Mouse (Mus musculus) hindbrain, embryonic 16.5 days (tissue): ENCODE data around the gene Papolb. TPM values are rescaled to one million over a fixed set of nuclear protein-coding genes. Genes with fewer than 3 reads are reported as not detected.

Experiments used
- ATAC-seq: fragments of 200-750 bp; cut with Nextera tagmentation; 2 replicates; pipeline ENCODE4 v1.8.0; 2017; ENCODE audit warnings: moderate TSS enrichment, moderate library complexity
- H3K27ac ChIP-seq: fragments of 300-500 bp; sonication (generic); 2 replicates; pipeline ENCODE4 v1.5.1; 2014; ENCODE audit warnings: low read depth, mild to moderate bottlenecking, control low read depth, low read length, moderate library complexity
- H3K27me3 ChIP-seq: fragments of 300-500 bp; sonication (generic); replicated peaks from 2 replicates; pipeline ENCODE4 v1.6.1; 2014; ENCODE audit warnings: low read length; ENCODE audit not compliant: control insufficient read depth, insufficient read depth
- H3K36me3 ChIP-seq: fragments of 300-500 bp; sonication (generic); 2 replicates; pipeline ENCODE4 v1.6.1; 2014; ENCODE audit warnings: mild to moderate bottlenecking, low read length, moderate library complexity, mixed read lengths; ENCODE audit not compliant: control insufficient read depth, insufficient read depth
- H3K4me1 ChIP-seq: fragments of 300-500 bp; sonication (generic); 2 replicates; pipeline ENCODE4 v1.6.1; 2014; ENCODE audit warnings: low read depth, low read length; ENCODE audit not compliant: control insufficient read depth, insufficient read depth
- H3K4me2 ChIP-seq: fragments of 300-500 bp; sonication (generic); 2 replicates; pipeline ENCODE4 v1.6.1; 2014; ENCODE audit warnings: mild to moderate bottlenecking, low read length, control low read depth, moderate library complexity
- H3K4me3 ChIP-seq: fragments of 300-500 bp; sonication (generic); 2 replicates; pipeline ENCODE4 v1.5.1; 2014; ENCODE audit warnings: mild to moderate bottlenecking, low read length, control low read depth, moderate library complexity
- H3K9ac ChIP-seq: fragments of 300-500 bp; sonication (generic); 2 replicates; pipeline ENCODE4 v1.6.1; 2014; ENCODE audit warnings: low read depth, mild to moderate bottlenecking, control low read depth, low read length, moderate library complexity
- H3K9me3 ChIP-seq: fragments of 300-500 bp; sonication (generic); 2 replicates; pipeline ENCODE4 v1.6.1; 2014; ENCODE audit warnings: mild to moderate bottlenecking, low read length, moderate library complexity; ENCODE audit not compliant: control insufficient read depth
- WGBS: fragments of 180-500 bp; shearing (Covaris S2); extraction: QIAGEN DNeasy Blood & Tissue Kit; methylation state at CpG from one replicate; pipeline ENCODE4 v1.1.7; 2014; 5-methylcytosine and 5-hydroxymethylcytosine counted together
- polyA plus RNA-seq: library from polyadenylated mRNA; unstranded; fragments of >200 nt; fragmentation: Nextera tagmentation; extraction: Ambion mirVana; gene quantifications from 2 replicates; pipeline ENCODE4 v1.2.1, GENCODE M21; 2015

Gene Papolb
- polyA plus RNA-seq, 1 experiment from 2014 or later, result 0.15 TPM

- no peaks in the 10 kb centered on the region for H3K27me3 ChIP-seq
- peaks cover 6% of the 10 kb centered on the region for H3K4me1 ChIP-seq
- peak; percentile 95 for ATAC-seq
- peak within 1 kb of the TSS; percentile 69 for H3K9ac ChIP-seq
- peak within 1 kb of the TSS; percentile 78 for H3K4me2 ChIP-seq
- 2% methylated on average over 76 of the region's 80 CpGs for WGBS
- H3K36me3 ChIP-seq, result no peaks in the 10 kb centered on the region
- peak within 1 kb of the TSS; percentile 40 for H3K27ac ChIP-seq
- H3K4me3 ChIP-seq, result peak within 1 kb of the TSS; percentile 54
- no peaks in the 10 kb centered on the region for H3K9me3 ChIP-seq
These were observed 21.1 kb upstream of the Papolb start, which contains the start of gene Radil for GRCm38 (mm10) chr5:142550706-142551652. Gene Radil, minus strand, starts transcription at chr5:142551098.

- no peaks in the 10 kb centered on the region for H3K36me3 ChIP-seq
- H3K27ac ChIP-seq, result peak overlapping the region; percentile 40
- no peaks in the 10 kb centered on the region for H3K27me3 ChIP-seq
- peak overlapping the region; percentile 69 for H3K9ac ChIP-seq
- no peaks in the 10 kb centered on the region for H3K9me3 ChIP-seq
- WGBS, result under 1% methylated on average over 31 of the region's 31 CpGs
- peak overlapping the region; percentile 54 for H3K4me3 ChIP-seq
- H3K4me1 ChIP-seq, result peaks cover 6% of the 10 kb centered on the region
- ATAC-seq, result peak; percentile 24
- peak overlapping the region; percentile 78 for H3K4me2 ChIP-seq
These were observed 20.3 kb upstream of the Papolb start for GRCm38 (mm10) chr5:142549961-142550705.

- Histone ChIP-seq H3K9me3 (no peaks in the 10 kb centered on the region), H3K27ac (no peak overlapping the region), H3K9ac (no peak overlapping the region; the same call in 1 of the 2 replicates), H3K4me3 (peak overlapping the region; percentile 54), H3K27me3 (no peaks in the 10 kb centered on the region), H3K4me1 (peaks cover 6% of the 10 kb centered on the region), H3K4me2 (peak overlapping the region; percentile 78), H3K36me3 (no peaks in the 10 kb centered on the region)
- no peak for ATAC-seq
- WGBS, result 51% methylated on average over 9 of the region's 9 CpGs
These were observed 19.6 kb upstream of the Papolb start for GRCm38 (mm10) chr5:142549441-142549840.

- 69% methylated on average over 3 of the region's 3 CpGs for WGBS
- Histone ChIP-seq H3K4me2 (no peak overlapping the region), H3K27me3 (no peaks in the 10 kb centered on the region), H3K36me3 (no peaks in the 10 kb centered on the region), H3K9me3 (no peaks in the 10 kb centered on the region), H3K4me3 (no peak overlapping the region), H3K9ac (no peak overlapping the region), H3K27ac (no peak overlapping the region), H3K4me1 (peaks cover 6% of the 10 kb centered on the region)
- no peak for ATAC-seq
These were observed 17.2 kb upstream of the Papolb start for GRCm38 (mm10) chr5:142547066-142547465.

GRCm38 (mm10) chr5:142546344-142546743 is 16.5 kb upstream of the Papolb start:
- no peaks in the 10 kb centered on the region for H3K27me3 ChIP-seq
- no peak overlapping the region for H3K4me2 ChIP-seq
- 2% methylated on average over 5 of the region's 5 CpGs for WGBS
- H3K27ac ChIP-seq, result no peak overlapping the region
- no peak for ATAC-seq
- H3K36me3 ChIP-seq, result no peaks in the 10 kb centered on the region
- no peak overlapping the region for H3K4me3 ChIP-seq
- H3K9me3 ChIP-seq, result no peaks in the 10 kb centered on the region
- H3K9ac ChIP-seq, result no peak overlapping the region
- H3K4me1 ChIP-seq, result peaks cover 6% of the 10 kb centered on the region

GRCm38 (mm10) chr5:142545014-142545795 is 15.3 kb upstream of the Papolb start:
- WGBS, result 82% methylated on average over 5 of the region's 5 CpGs
- no peak for ATAC-seq
- no peaks in the 10 kb centered on the region for H3K36me3 ChIP-seq
- no peaks in the 10 kb centered on the region for H3K27me3 ChIP-seq
- H3K4me3 ChIP-seq, result no peak overlapping the region
- no peak overlapping the region for H3K27ac ChIP-seq
- no peak overlapping the region for H3K4me2 ChIP-seq
- H3K9ac ChIP-seq, result no peak overlapping the region
- peaks cover 6% of the 10 kb centered on the region for H3K4me1 ChIP-seq
- no peaks in the 10 kb centered on the region for H3K9me3 ChIP-seq

GRCm38 (mm10) chr5:142537286-142537685 is 7.4 kb upstream of the Papolb start:
- Histone ChIP-seq H3K9me3 (no peaks in the 10 kb centered on the region), H3K27ac (no peak overlapping the region), H3K4me1 (no peaks in the 10 kb centered on the region), H3K27me3 (no peaks in the 10 kb centered on the region), H3K36me3 (no peaks in the 10 kb centered on the region), H3K4me3 (no peak overlapping the region), H3K9ac (no peak overlapping the region), H3K4me2 (no peak overlapping the region)
- no peak for ATAC-seq
- 91% methylated on average over 3 of the region's 3 CpGs for WGBS

GRCm38 (mm10) chr5:142535388-142535787 is 5.5 kb upstream of the Papolb start:
- no peak for ATAC-seq
- Histone ChIP-seq H3K9me3 (no peaks in the 10 kb centered on the region), H3K4me2 (no peak overlapping the region), H3K4me1 (no peaks in the 10 kb centered on the region), H3K4me3 (no peak overlapping the region), H3K27ac (no peak overlapping the region), H3K9ac (no peak overlapping the region), H3K27me3 (no peaks in the 10 kb centered on the region), H3K36me3 (peaks cover 2% of the 10 kb centered on the region; the same call in 1 of the 2 replicates)
- 80% methylated on average over 4 of the region's 4 CpGs for WGBS
